Mouse (Mus musculus): ENCODE data around the gene Gm12185.
"Not testable (repeated sequence)": the region's sequence is repeated elsewhere in the genome, so short reads cannot be mapped to it uniquely, and the experiment has no call there.

The Gm12185 gene

GRCm38 (mm10) chr11:48918380-48918779, 73.6 kb downstream of the Gm12185 start:
- DNase-seq (ENCODE audit: low spot score in 2 of 2): no peak

- no peak for DNase-seq (ENCODE audit: low spot score in 2 of 2)
Measured at GRCm38 (mm10) chr11:48913611-48914010, 78.4 kb downstream of the Gm12185 start.

- no peak for DNase-seq (ENCODE audit: low spot score in 2 of 2)
Measured at GRCm38 (mm10) chr11:48908459-48908858, 83.6 kb downstream of the Gm12185 start.

GRCm38 (mm10) chr11:48902021-48902420, 90.0 kb downstream of the Gm12185 start, which contains the start of gene Gm5431:
TSS of gene Gm5431 (minus strand) at chr11:48902214.
- peak in 1 of 2 experiments; percentile 24 for DNase-seq (ENCODE audit: low spot score in 2 of 2)

GRCm38 (mm10) chr11:48901567-48901930, 90.5 kb downstream of the Gm12185 start:
- DNase-seq (ENCODE audit: low spot score in 2 of 2): peak in 1 of 2 experiments; percentile 32

GRCm38 (mm10) chr11:48900654-48901566, 91.1 kb downstream of the Gm12185 start:
- DNase-seq (ENCODE audit: low spot score in 2 of 2): peak in 1 of 2 experiments; percentile 43

GRCm38 (mm10) chr11:48898812-48899431, 93.1 kb downstream of the Gm12185 start:
- no peak for DNase-seq (ENCODE audit: low spot score in 2 of 2)

GRCm38 (mm10) chr11:48876680-48877079, 115.3 kb downstream of the Gm12185 start:
- DNase-seq (ENCODE audit: low spot score in 2 of 2): no peak

GRCm38 (mm10) chr11:48875343-48875837, 116.6 kb downstream of the Gm12185 start:
- not testable (repeated sequence) for DNase-seq (ENCODE audit: low spot score in 2 of 2)

GRCm38 (mm10) chr11:48874465-48874864, 117.6 kb downstream of the Gm12185 start:
- DNase-seq (ENCODE audit: low spot score in 2 of 2): peak; percentile 60 to 73

GRCm38 (mm10) chr11:48873591-48874290, 118.3 kb downstream of the Gm12185 start:
- DNase-seq (ENCODE audit: low spot score in 2 of 2): no peak

GRCm38 (mm10) chr11:48872695-48873300, 119.2 kb downstream of the Gm12185 start:
- DNase-seq (ENCODE audit: low spot score in 2 of 2): no peak

GRCm38 (mm10) chr11:48871817-48872541, 120.0 kb downstream of the Gm12185 start:
- peak; percentile 30 to 41 for DNase-seq (ENCODE audit: low spot score in 2 of 2)

- DNase-seq (ENCODE audit: low spot score in 2 of 2): peak; percentile 71 to 76
Measured at GRCm38 (mm10) chr11:48871201-48871772, 120.7 kb downstream of the Gm12185 start, which contains the start of gene Irgm1. TSS of gene Irgm1 (minus strand) at chr11:48871683.

GRCm38 (mm10) chr11:48870781-48871180, 121.2 kb downstream of the Gm12185 start:
- DNase-seq (ENCODE audit: low spot score in 2 of 2): no peak

GRCm38 (mm10) chr11:48869380-48870110, 122.5 kb downstream of the Gm12185 start:
- peak; percentile 16 to 18 for DNase-seq (ENCODE audit: low spot score in 2 of 2)

GRCm38 (mm10) chr11:48866481-48866880, 125.5 kb downstream of the Gm12185 start:
- no peak for DNase-seq (ENCODE audit: low spot score in 2 of 2)

GRCm38 (mm10) chr11:48863808-48864207, 128.2 kb downstream of the Gm12185 start:
- no peak for DNase-seq (ENCODE audit: low spot score in 2 of 2)

- no peak for DNase-seq (ENCODE audit: low spot score in 2 of 2)
Measured at GRCm38 (mm10) chr11:48862784-48863319, 129.2 kb downstream of the Gm12185 start.

All from natural killer cell, adult 2 months (primary cell).